Mouse (Mus musculus) liver, postnatal 0 days (tissue): Measurements from ENCODE around the gene Erbb4.

Experiments used
- CTCF ChIP-seq: sonication (generic); IDR thresholded peaks from 2 replicates; pipeline ENCODE4 v1.5.1; 2016; ENCODE audit warnings: antibody characterized with exemption, low read depth
- EP300 ChIP-seq: IDR thresholded peaks from 2 replicates; pipeline ENCODE4 v1.6.1; 2016; ENCODE audit warnings: antibody characterized with exemption, low read depth, mild to moderate bottlenecking

DNA sequence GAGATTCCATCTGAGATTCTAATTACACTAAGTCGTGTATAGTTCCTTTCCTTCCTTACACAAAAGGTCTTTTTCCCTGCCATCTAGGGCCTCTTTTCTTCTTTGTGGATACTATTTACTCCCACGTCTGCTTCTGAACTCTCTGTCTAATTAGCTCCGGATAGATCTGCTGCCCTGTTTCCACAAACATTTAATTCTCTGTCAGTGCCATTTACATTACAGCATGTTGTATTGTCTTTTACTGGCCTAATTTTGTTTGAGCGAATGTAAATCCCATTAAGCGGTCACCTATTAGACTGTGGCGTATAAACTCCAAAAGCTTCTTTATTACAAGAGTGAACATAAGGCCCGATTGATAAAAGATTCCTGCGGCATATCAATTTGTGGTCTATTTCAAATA, 232.9 kb downstream of the Erbb4 start:
- TF ChIP-seq CTCF: no peak
- no peak for TF ChIP-seq EP300
